Mouse (Mus musculus) thymus, postnatal 25 days (tissue): ENCODE measurements around the gene Spns2.

Experiments
- DNase-seq: peaks from one replicate; pipeline ENCODE4 v3.0.0; 2022

The Spns2 gene

GRCm38 (mm10) chr11:72489881-72490301 lies at the start of gene Spns2:
Spns2 (minus strand) TSS chr11:72489904.
- peak; percentile 86 for DNase-seq

DNA sequence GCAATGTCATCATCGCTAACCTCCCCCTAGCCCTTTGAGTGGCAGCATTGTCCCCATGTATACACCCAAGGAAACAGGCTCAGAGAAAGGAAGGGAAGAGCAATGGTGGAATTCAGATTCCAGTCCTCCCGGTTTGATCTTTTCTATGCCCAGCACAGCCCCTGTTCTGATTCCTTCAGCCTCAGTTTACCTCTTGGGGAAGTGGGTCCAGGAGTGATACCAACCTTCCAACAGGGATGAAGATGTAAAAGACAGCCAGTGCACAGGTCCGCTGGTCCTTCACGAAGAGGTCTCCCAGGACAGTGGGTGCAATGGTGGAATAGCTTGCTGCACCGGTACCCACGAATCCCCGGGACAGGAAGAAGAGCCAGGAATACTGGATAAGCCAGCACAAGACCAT lies 49.1 kb upstream of the Spns2 start:
- no peak for DNase-seq

DNA sequence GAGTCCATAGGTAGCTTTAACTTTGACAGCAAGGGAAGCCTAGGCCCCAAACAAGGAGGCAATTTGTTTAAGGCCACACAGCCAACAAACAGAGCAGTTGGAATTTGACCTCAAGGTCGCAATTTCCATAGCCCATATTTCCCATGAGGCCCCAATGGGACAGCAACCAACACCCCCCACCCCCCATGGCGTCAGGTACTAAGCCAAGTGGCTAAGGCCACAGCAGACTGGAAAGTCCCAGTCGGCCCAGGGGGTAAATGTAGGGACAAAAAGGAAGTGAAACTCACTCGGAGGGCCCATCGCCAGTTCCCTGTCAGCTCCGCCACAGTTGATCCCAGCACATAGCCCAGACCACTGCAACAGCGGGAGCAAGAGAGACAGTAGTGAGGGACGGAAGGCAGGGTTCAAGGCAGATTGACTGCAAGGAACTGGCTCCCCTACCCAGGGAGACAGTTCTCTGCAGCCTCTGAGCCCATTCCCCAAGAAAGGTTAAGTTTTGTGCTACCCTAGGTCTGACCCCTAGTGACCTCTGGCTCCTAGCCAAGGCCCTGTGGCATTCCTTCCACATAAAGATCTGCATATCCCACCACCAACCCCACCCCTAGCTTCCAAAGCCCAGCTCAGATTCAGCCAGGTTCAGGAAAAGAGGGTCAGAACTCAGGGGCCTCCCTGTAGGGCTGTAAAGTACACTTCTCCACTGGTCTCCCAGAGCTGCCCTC lies 48.5 kb upstream of the Spns2 start:
- no peak for DNase-seq

GRCm38 (mm10) chr11:72537503-72537902 lies 47.8 kb upstream of the Spns2 start:
- DNase-seq, result no peak

GRCm38 (mm10) chr11:72535519-72535918 lies 45.8 kb upstream of the Spns2 start:
- DNase-seq, result peak; percentile 53

DNA sequence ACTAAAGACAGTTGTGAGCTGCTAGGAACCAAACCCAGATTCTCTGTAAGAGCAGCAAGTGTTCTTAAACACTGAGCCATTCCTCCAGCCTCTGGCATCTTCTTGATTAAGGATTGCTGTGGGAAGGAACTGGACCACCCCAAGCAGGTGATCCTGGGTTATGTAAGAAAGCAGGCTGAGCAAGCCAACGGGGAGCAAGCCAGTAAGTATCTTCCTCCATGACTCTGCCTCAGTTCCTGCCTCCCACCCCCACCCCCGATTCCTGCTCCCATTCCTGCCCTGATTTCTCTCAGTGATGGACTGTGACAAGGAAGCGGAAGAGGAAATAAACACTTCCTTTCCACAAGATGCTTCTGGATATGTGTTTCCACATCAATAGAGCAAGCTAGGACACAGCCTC lies 43.2 kb upstream of the Spns2 start:
- no peak for DNase-seq

GRCm38 (mm10) chr11:72531632-72532031 lies 41.9 kb upstream of the Spns2 start:
- no peak for DNase-seq

DNA sequence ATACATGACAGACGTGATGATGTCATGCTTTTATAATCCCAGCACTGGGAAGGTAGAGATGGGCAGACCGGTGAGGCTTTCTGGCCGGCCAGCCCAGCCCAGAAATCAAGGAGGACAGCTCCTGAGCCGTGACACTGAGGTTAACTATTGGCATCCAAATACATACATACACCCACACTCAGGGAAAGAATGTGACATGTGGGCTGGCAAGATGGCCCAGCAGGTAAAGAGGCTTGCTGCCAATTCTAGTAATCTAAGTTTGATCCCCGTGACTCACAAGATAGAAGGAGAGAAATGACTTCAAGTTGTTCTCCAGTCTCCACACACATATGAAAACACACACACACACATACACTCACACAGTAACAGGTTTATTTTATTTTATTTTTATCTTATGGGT lies 41.4 kb upstream of the Spns2 start:
- no peak for DNase-seq

DNA sequence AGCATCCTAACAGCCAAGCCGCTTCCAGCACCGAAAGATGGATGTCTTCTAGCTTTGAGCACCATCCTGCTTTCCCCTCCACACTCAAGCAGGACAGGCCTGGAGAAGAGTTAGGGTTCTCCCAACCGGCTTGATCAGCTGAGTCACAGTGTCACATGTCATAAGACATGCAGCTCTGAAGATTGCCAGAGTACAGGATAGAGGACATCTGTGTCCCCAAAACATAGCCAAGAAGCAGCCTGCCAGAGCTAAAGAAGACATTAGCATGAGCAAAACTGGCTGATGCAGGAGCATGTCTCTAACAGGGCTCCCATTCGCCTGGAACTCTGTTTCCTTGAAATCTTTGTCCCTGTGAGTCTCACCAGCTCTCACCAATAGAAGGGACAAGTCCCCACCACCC lies 36.5 kb upstream of the Spns2 start:
- no peak for DNase-seq

- no peak for DNase-seq
Observed at GRCm38 (mm10) chr11:72523711-72524110, 34.0 kb upstream of the Spns2 start.

GRCm38 (mm10) chr11:72522616-72523041 lies 32.9 kb upstream of the Spns2 start:
- DNase-seq, result no peak

DNA sequence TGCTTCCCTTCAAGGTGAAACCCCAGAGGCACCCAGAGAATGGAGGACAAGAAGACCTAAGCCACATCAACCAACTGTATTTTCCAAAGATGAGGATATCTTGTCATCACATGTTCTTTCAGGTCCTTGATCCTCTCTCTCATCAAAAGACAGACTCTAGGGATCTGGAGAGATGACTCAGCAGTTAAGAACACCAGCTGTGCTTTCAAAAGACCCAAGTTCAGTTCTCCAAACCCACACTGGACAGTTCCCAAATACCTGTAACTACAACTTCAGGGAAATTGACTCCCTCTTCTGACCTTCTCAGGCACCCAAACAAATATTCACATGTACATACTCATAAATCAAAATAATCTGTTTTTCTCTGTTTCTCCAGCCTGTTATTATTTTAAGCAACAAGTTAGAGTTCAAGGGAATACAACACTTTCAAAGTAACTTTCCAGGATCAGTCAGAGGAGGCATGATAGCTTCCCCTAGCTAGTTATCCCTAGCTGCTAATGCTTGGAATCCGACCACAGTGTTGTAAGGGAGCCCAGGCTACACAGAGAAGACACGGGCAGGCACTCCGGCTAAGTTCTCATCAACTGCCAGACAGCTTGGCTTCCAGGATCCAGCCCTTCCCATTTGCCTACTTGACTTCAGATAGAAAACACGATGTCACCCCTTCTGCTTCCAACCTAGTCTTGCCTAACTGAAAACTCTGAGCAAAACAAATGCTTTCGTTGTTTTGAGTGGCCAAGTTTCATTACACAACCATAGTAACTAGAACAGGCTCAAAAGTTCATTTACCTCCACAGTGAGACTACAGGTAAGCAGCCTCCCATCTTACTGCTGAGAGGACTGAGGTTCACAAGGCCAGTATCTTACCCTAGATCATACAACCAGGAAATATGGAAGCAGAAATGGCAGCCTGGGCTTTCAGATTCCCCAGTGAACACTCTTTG lies 32.2 kb upstream of the Spns2 start:
- DNase-seq, result no peak

DNA sequence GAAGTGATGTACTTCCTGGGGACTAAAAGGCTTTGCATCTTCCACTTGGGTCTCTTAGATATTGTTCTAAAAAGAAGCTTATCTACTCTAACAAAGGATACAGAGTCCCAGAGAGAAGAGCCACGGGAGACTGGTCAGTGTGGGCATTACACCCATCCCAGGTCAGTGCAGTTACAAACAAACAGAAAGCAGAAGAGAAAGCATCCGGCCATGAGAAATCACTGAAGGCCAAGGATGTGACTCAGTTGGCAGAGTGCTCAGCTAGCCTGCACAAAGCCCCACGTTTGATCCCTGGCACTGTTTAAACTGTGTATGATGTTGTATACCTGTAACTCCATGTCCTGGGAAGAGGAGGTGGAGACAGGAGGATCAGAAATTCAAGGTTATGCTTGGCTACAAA lies 30.2 kb upstream of the Spns2 start:
- no peak for DNase-seq

DNA sequence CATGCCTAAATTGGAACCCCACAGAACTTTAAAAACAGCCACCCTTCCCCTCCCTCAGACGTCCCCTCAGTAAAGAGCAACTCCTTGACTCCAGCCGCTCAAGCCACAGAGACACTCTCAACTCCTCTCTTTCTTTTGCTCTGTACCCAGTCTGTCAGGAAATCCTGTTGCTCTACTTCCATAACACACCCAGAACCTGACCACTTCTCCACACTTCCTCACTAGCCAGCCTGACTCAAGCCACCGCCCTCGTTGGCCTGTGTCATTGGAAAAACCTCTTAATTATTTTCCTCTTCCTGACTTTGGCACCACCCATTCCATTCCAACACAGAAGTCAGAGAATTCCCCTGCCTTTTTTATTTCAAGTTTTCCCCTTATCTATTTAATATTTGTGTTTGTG lies 29.5 kb upstream of the Spns2 start:
- no peak for DNase-seq

GRCm38 (mm10) chr11:72518449-72518848 lies 28.7 kb upstream of the Spns2 start:
- DNase-seq, result no peak

DNA sequence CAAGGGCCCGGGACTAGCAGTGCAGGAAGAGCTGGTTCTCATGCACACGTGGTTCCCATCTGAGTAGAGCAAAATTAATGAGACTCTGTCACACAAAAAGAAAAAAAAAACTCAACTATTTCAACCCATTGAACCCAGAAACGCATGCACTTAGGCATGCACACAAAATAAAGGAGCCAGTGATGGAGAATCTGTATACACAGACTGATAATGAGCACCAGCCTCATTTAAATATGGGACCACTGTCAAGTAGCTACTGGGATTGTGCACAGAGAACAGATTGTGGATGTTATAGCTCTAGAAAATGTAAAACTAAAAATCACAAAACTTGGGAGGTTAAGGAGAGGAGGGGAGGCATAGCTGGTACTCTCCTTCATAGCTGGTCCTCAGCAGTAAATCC lies 25.3 kb upstream of the Spns2 start:
- no peak for DNase-seq

GRCm38 (mm10) chr11:72508651-72509050 lies 18.9 kb upstream of the Spns2 start:
- no peak for DNase-seq

GRCm38 (mm10) chr11:72507651-72508050 lies 17.9 kb upstream of the Spns2 start:
- no peak for DNase-seq

- no peak for DNase-seq
Observed at GRCm38 (mm10) chr11:72504016-72504797, 14.5 kb upstream of the Spns2 start.

- DNase-seq, result no peak
Observed at GRCm38 (mm10) chr11:72503501-72503921, 13.8 kb upstream of the Spns2 start.

- no peak for DNase-seq
Observed at GRCm38 (mm10) chr11:72502236-72502635, 12.5 kb upstream of the Spns2 start.

- no peak for DNase-seq
Observed at GRCm38 (mm10) chr11:72501426-72502002, 11.8 kb upstream of the Spns2 start.

DNA sequence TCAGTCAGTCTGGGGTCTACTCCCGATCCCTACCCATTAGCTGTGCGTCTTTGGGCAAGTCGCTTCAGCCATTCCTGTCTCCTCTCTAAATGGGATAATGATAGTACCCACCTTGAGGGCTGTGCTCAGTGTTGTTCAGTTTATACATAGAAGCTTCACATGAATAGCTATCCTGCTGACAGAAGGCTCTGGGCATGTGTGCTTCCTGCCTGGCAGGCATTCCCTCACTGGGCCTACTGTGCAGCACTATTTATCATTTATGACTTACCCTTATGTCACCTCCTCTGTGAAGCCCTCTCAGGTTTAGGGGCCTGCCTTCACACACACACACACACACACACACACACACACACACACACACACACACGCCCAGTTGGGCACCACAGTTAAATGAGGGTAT lies 10.4 kb upstream of the Spns2 start:
- DNase-seq, result no peak
